Mouse (Mus musculus) heart, postnatal 0 days (tissue): Measurements from ENCODE around the gene Eef1g. TPM values are rescaled to one million over a fixed set of nuclear protein-coding genes. Genes with fewer than 3 reads are reported as not detected.
"Not testable (repeated sequence)": the region's sequence is repeated elsewhere in the genome, so short reads cannot be mapped to it uniquely, and the experiment has no call there.

Experiments used
- ATAC-seq: fragments of 200-750 bp; cut with Nextera tagmentation; 2 replicates; pipeline ENCODE4 v1.8.0; 2017; ENCODE audit warnings: low read depth, moderate number of reproducible peaks, moderate library complexity; ENCODE audit not compliant: insufficient read depth
- DNase-seq: peaks from one replicate; pipeline ENCODE4 v3.0.0-alpha.2; 2016; ENCODE audit warnings: low spot score
- H3K27ac ChIP-seq: fragments of 300-500 bp; sonication (generic); 2 replicates; pipeline ENCODE4 v1.5.1; 2014; ENCODE audit warnings: low read depth, mild to moderate bottlenecking
- H3K27me3 ChIP-seq: fragments of 300-500 bp; sonication (generic); 2 replicates; pipeline ENCODE4 v1.6.1; 2014; ENCODE audit warnings: low read length, mixed read lengths; ENCODE audit not compliant: control insufficient read depth, insufficient read depth
- H3K36me3 ChIP-seq: fragments of 300-500 bp; sonication (generic); replicated peaks from 2 replicates; pipeline ENCODE4 v1.6.1; 2014; ENCODE audit warnings: low read length, mixed read lengths; ENCODE audit not compliant: control insufficient read depth, insufficient read depth
- H3K4me1 ChIP-seq: fragments of 300-500 bp; sonication (generic); 2 replicates; pipeline ENCODE4 v1.6.1; 2014; ENCODE audit warnings: antibody characterized with exemption; ENCODE audit not compliant: control insufficient read depth, insufficient read depth
- H3K4me2 ChIP-seq: fragments of 300-500 bp; sonication (generic); 2 replicates; pipeline ENCODE4 v1.6.1; 2014; ENCODE audit warnings: low read depth, mild to moderate bottlenecking, low read length, moderate library complexity
- H3K4me3 ChIP-seq: fragments of 300-500 bp; sonication (generic); 2 replicates; pipeline ENCODE4 v1.5.1; 2014; ENCODE audit warnings: low read depth, low read length
- H3K9ac ChIP-seq: fragments of 300-500 bp; sonication (generic); replicated peaks from 2 replicates; pipeline ENCODE4 v1.6.1; 2014; ENCODE audit warnings: low read depth, low read length, mixed read lengths
- H3K9me3 ChIP-seq: fragments of 300-500 bp; sonication (generic); replicated peaks from 2 replicates; pipeline ENCODE4 v1.6.1; 2016; ENCODE audit warnings: low read length; ENCODE audit not compliant: control insufficient read depth
- CTCF ChIP-seq: IDR thresholded peaks from 2 replicates; pipeline ENCODE4 v1.5.1; 2016; ENCODE audit warnings: antibody characterized with exemption, control low read depth, low read depth
- EP300 ChIP-seq: IDR thresholded peaks from 2 replicates; pipeline ENCODE4 v1.6.1; 2016; ENCODE audit warnings: antibody characterized with exemption, low read depth
- WGBS: fragments of 180-500 bp; shearing (Covaris S2); extraction: QIAGEN DNeasy Blood & Tissue Kit; methylation state at CpG from one replicate; pipeline ENCODE4 v1.1.7; 2014; 5-methylcytosine and 5-hydroxymethylcytosine counted together
- polyA plus RNA-seq: library from polyadenylated mRNA; unstranded; fragments of >200 nt; fragmentation: Nextera tagmentation; extraction: Ambion mirVana; gene quantifications from 2 replicates; pipeline ENCODE4 v1.2.1, GENCODE M21; 2015
- total RNA-seq: library from RNA; depleted of rRNA; stranded (reverse); fragments of >200 nt; gene quantifications from 2 replicates; pipeline ENCODE4 v1.2.3, GENCODE M21; 2014; ENCODE audit warnings: low replicate concordance

The Eef1g gene
- total and polyA plus RNA-seq, 2 experiments from 2014 or later = 173 to 439 TPM

DNA sequence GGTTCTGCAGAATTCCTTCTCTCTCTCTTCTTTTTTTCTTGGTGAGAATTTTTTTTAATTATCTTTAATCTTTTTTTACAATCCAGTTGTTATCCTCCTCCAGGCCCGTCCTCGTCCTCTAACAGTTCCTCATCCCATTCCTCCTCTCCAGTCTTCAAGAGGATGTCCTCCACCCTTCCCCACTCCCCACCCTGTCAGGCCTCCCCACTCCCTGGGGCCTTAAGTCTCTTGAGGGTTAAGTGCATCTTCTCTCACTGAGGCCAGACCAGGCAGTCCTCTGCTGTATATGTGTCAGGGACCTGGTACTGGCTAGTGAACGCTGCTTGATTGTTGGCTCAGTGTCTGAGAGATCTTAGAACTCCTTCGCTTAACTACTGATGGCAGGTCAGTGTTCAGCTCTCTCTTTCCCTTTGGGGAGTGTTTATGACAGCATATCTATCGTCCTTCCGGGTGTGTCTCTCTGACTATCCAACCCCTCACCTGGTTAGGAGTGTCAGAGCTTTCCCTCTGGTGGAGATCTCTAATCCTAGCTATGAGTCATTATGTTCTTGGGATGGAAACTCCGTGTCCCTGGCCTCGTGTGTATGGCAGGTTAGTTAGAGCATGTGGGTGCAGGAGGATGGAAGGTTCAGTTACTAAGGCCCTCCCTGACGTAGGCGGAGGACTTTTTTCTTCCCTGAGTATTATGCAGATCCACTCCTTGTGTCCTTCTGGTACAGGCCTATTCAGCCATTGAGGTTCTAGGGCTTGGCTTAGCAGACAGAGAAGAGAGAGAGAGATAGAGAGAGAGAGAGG, 28.2 kb downstream of the Eef1g start:
- DNase-seq (no peak), ATAC-seq (no peak)
- H3K27me3 ChIP-seq = no peaks in the 10 kb centered on the region
- TF ChIP-seq CTCF (no peak), EP300 (no peak)
- peak overlapping the region; percentile 18; the same call in 1 of the 2 replicates for H3K27ac ChIP-seq
- 0 out of 2 replicates have a peak overlapping the region, but pooled peaks have one; percentile 7 for H3K4me2 ChIP-seq
- 58% methylated on average over 10 of the region's 10 CpGs for WGBS
- H3K4me1 ChIP-seq = peaks cover 80% of the 10 kb centered on the region
- peaks cover 15% of the 10 kb centered on the region for H3K36me3 ChIP-seq
- no peak overlapping the region for H3K4me3 ChIP-seq
- H3K9me3 ChIP-seq = no peaks in the 10 kb centered on the region
- no peak overlapping the region; the same call in 1 of the 2 replicates for H3K9ac ChIP-seq

DNA sequence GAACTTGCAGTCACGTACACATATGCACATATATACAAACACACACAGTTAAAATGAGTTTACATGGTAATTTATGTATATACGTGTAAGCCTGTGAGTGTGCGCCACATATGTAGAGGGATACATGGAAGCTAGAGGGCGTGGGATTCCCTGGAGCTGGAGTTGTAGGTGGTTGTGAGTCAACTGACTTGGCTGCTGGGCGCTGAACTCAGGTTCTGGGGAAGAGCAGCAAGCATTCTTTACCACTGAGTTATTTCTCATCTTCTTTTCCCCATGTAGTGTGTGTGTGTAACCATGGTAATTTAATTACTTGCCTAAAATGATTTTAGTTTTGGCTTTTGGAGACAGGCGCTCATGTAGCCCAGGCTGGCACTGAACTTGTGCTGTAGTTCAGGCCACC, 29.8 kb downstream of the Eef1g start:
- no peak overlapping the region for H3K4me3 ChIP-seq

DNA sequence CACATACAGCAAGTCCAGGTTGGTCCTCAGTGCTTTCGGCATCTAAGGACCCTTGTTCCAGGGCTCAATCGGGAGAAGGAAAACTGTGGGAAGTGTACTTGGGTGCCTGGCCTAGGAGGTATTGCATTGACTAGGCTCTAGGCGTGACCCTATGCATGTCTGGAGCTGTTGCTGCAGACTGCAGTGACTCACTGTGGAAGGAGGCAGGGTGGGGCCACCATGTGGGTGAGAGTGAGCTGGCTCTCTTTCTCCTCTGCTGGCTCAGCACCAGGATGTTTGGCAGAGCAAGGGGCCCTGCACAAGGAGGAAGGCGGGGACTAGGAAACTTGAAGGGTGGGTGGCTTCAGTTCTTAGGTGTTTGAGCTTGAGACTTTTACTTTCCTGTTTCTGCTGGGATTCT, 30.7 kb downstream of the Eef1g start:
- H3K27me3 ChIP-seq = no peaks in the 10 kb centered on the region
- no peak overlapping the region for H3K4me3 ChIP-seq
- DNase-seq (peak; percentile 85), ATAC-seq (peak; percentile 79)
- WGBS = 14% methylated on average over 4 of the region's 4 CpGs
- H3K27ac ChIP-seq = peak overlapping the region; percentile 68
- peak overlapping the region; percentile 36 for H3K4me2 ChIP-seq
- peaks cover 64% of the 10 kb centered on the region for H3K4me1 ChIP-seq
- TF ChIP-seq EP300 (peak; percentile 33; the same call in 1 of the 2 replicates), CTCF (no peak)
- H3K9me3 ChIP-seq = no peaks in the 10 kb centered on the region
- H3K9ac ChIP-seq = no peak overlapping the region
- H3K36me3 ChIP-seq = peaks cover 41% of the 10 kb centered on the region

More for the DNA sequence above, 29.8 kb downstream of the Eef1g start:
- TF ChIP-seq EP300 (no peak), CTCF (no peak)
- DNase-seq (no peak), ATAC-seq (no peak)
- H3K4me2 ChIP-seq = no peak overlapping the region
- H3K27ac ChIP-seq = peak overlapping the region; percentile 68; the same call in 1 of the 2 replicates
- H3K4me1 ChIP-seq = peaks cover 73% of the 10 kb centered on the region
- WGBS = 90% methylated on average over 6 of the region's 6 CpGs
- H3K36me3 ChIP-seq = peaks cover 31% of the 10 kb centered on the region
- no peaks in the 10 kb centered on the region for H3K27me3 ChIP-seq
- no peak overlapping the region for H3K9ac ChIP-seq
- H3K9me3 ChIP-seq = no peaks in the 10 kb centered on the region

DNA sequence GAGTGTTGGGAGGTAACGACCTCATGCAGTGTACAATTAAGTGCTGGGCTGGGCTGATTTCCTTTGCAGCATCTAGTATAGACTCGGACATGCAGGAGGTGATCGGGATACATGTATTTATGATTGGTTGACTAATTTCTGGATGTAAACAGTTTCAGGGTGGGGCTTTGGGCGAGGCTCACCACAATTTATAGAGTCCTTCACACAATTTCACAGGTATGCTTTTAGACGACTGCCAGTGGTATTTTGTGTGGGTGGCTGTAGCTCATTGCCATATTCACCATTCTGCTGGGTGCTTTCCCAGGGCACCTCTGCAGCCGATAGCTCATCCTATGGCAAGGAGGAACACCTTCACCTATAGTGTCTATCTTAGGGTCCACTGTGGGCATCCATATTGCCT, 31.7 kb downstream of the Eef1g start:
- WGBS = 76% methylated on average over 6 of the region's 6 CpGs
- no peaks in the 10 kb centered on the region for H3K9me3 ChIP-seq
- peaks cover 51% of the 10 kb centered on the region for H3K36me3 ChIP-seq
- no peaks in the 10 kb centered on the region for H3K27me3 ChIP-seq
- peaks cover 54% of the 10 kb centered on the region for H3K4me1 ChIP-seq
- H3K4me2 ChIP-seq = no peak overlapping the region
- no peak for TF ChIP-seq CTCF
- no peak for TF ChIP-seq EP300
- H3K4me3 ChIP-seq = no peak overlapping the region
- DNase-seq (no peak), ATAC-seq (no peak)
- H3K9ac ChIP-seq = no peak overlapping the region
- H3K27ac ChIP-seq = no peak overlapping the region

- no peaks in the 10 kb centered on the region for H3K9me3 ChIP-seq
- no peak for DNase-seq
- peaks cover 48% of the 10 kb centered on the region for H3K4me1 ChIP-seq
- no peaks in the 10 kb centered on the region for H3K27me3 ChIP-seq
- H3K36me3 ChIP-seq = peaks cover 58% of the 10 kb centered on the region
- H3K9ac ChIP-seq = no peak overlapping the region
- no peak overlapping the region for H3K27ac ChIP-seq
- 72% methylated on average over 4 of the region's 4 CpGs for WGBS
- TF ChIP-seq EP300 (no peak), CTCF (no peak)
- ATAC-seq = no peak
- H3K4me2 ChIP-seq = no peak overlapping the region
- H3K4me3 ChIP-seq = no peak overlapping the region
Measured at GRCm38 (mm10) chr19:8999223-8999622, 32.4 kb downstream of the Eef1g start.

- not testable (repeated sequence) for H3K9ac ChIP-seq, H3K4me3 ChIP-seq
- WGBS = 95% methylated on average over 2 of the region's 2 CpGs
Measured at GRCm38 (mm10) chr19:9006915-9007314, 40.1 kb downstream of the Eef1g start.

More at GRCm38 (mm10) chr19:9006915-9007314, 40.1 kb downstream of the Eef1g start:
- ATAC-seq, H3K27ac ChIP-seq, DNase-seq, H3K4me1 ChIP-seq, H3K4me2 ChIP-seq, H3K27me3 ChIP-seq, H3K9me3 ChIP-seq: not testable (repeated sequence)
- H3K36me3 ChIP-seq = peaks cover 69% of the 10 kb centered on the region
